Mouse (Mus musculus): ENCODE results near the gene Mum1l1.
"Not testable (repeated sequence)": the region's sequence is repeated elsewhere in the genome, so short reads cannot be mapped to it uniquely, and the experiment has no call there.

Mum1l1 gene

GRCm38 (mm10) chrX:139209829-139210225 lies at the start of gene Mum1l1:
Gene Mum1l1 (plus strand): TSS chrX:139210042.
- DNase-seq (ENCODE audit: low spot score): no peak

DNA sequence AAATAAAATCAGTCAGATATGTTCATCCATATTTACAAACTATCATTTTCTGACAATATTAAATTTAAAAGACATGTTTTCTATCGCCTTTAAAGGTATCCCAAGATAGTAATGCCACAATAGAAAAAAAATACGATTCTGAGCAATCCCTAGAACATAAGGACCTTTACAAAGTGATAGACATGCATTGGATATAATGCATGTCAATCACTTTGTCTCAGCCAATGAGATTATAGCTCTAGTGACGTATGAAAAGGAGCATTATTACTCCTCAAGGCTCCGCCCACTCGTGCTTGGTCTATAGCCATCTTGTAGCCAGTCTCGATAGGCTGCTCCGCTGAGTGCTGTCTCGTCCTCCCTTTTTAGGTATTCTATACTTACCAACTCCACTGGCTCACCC lies 30.9 kb upstream of the Mum1l1 start, which contains the start of gene 4933428M09Rik:
Gene 4933428M09Rik (plus strand): TSS at position 301 of the 400 bp plus-strand sequence.
- DNase-seq (ENCODE audit: low spot score): no peak

GRCm38 (mm10) chrX:139191506-139191905 lies 18.3 kb upstream of the Mum1l1 start:
- DNase-seq (ENCODE audit: low spot score): not testable (repeated sequence)

- no peak for DNase-seq (ENCODE audit: low spot score)
These were observed 15.1 kb upstream of the Mum1l1 start for GRCm38 (mm10) chrX:139194572-139195279.

- DNase-seq (ENCODE audit: low spot score): not testable (repeated sequence)
These were observed 532 bp upstream of the Mum1l1 start for GRCm38 (mm10) chrX:139209191-139209828.

GRCm38 (mm10) chrX:139214765-139215164 lies 4.9 kb downstream of the Mum1l1 start:
- no peak for DNase-seq (ENCODE audit: low spot score)

GRCm38 (mm10) chrX:139216409-139216808 lies 6.6 kb downstream of the Mum1l1 start:
- no peak for DNase-seq (ENCODE audit: low spot score)

GRCm38 (mm10) chrX:139216991-139217593 lies 7.2 kb downstream of the Mum1l1 start:
- no peak for DNase-seq (ENCODE audit: low spot score)

- DNase-seq (ENCODE audit: low spot score): no peak
These were observed 7.9 kb downstream of the Mum1l1 start for GRCm38 (mm10) chrX:139217776-139218175.

GRCm38 (mm10) chrX:139219017-139219416 lies 9.2 kb downstream of the Mum1l1 start:
- no peak for DNase-seq (ENCODE audit: low spot score)

GRCm38 (mm10) chrX:139220830-139221229 lies 11.0 kb downstream of the Mum1l1 start:
- no peak for DNase-seq (ENCODE audit: low spot score)

DNA sequence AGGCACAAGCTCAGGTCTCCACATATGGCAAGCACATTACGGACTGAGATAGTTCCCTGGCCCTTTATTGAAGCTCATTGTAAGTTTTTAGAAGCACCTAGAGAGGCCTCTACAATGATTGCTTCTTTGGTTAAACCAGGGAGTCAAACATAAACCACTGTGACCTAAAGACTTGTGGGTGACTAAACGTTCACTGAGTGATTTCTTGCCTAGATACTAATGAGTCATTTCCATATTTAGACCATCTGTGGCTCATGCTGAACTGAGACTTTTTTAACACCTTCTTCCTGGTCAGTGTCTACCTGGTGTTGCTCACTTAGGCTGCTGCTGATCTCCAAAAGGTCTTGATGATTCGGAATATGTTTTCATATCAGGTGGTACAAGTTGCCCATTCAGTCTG lies 12.1 kb downstream of the Mum1l1 start:
- DNase-seq (ENCODE audit: low spot score): no peak

DNA sequence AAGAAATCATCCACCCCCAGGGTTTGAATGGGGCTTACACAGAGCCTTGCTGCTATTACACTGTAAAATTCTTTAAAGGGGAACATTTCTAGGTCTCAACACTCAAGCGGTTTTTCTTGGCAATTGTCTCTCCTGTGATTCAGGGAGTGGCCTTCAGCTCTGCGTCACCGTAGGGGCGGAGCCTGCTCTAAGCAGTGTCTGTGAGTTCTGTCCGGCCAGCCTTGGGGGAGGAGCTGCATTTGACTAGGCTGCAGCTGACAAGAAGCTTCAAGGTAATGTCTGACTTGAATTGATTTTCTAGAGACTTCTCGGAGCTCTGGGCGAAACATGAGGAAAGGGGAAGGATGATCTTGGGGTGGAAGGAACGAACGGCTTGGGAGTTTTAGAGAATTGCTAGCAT lies 21.3 kb downstream of the Mum1l1 start:
- no peak for DNase-seq (ENCODE audit: low spot score)

- no peak for DNase-seq (ENCODE audit: low spot score)
These were observed 37.5 kb downstream of the Mum1l1 start for GRCm38 (mm10) chrX:139247294-139247693.

- DNase-seq (ENCODE audit: low spot score): no peak
These were observed 47.2 kb downstream of the Mum1l1 start for GRCm38 (mm10) chrX:139257072-139257471.

DNA sequence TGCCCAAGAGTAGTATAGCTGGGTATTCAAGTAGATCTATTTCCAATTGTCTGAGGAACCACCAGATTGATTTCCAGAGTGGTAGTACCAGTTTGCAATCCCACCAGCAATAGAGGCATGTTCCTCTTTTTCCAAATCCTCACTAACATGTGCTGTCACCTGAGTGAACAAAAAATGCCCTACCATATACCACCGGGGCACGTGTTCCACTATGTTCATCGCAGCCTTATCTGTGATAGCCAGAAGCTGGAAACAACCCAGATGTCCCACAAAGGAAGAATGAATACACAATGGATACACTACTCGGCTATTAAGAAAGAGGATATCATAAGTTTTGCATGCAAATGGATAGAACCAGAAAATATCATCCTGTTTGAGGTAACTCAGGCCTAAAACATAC lies 72.1 kb downstream of the Mum1l1 start:
- no peak for DNase-seq (ENCODE audit: low spot score)
